Mouse (Mus musculus): ENCODE data around the gene Zfp961. TPM values are rescaled to one million over a fixed set of nuclear protein-coding genes. Genes with fewer than 3 reads are reported as not detected.

Gene Zfp961
- polyA plus RNA-seq, 1 experiment = 1.2 TPM

GRCm38 (mm10) chr8:71954666-71955065 lies 3.8 kb downstream of the Zfp961 start:
- TF ChIP-seq GATA1 (IDR thresholded peaks at IDR 0.05; ENCODE audit: low read length) = no peak

- no peak for TF ChIP-seq GATA1 (IDR thresholded peaks at IDR 0.05; ENCODE audit: low read length)
Observed at GRCm38 (mm10) chr8:71960483-71960882, 9.6 kb downstream of the Zfp961 start.

- TF ChIP-seq GATA1 (IDR thresholded peaks at IDR 0.05; ENCODE audit: low read length) = no peak
Observed at GRCm38 (mm10) chr8:71961796-71962195, 11.0 kb downstream of the Zfp961 start.

- no peak for TF ChIP-seq GATA1 (IDR thresholded peaks at IDR 0.05; ENCODE audit: low read length)
Observed at GRCm38 (mm10) chr8:71964051-71964450, 13.2 kb downstream of the Zfp961 start.

GRCm38 (mm10) chr8:71965166-71965565 lies 14.3 kb downstream of the Zfp961 start:
- TF ChIP-seq GATA1 (IDR thresholded peaks at IDR 0.05; ENCODE audit: low read length) = no peak

DNA sequence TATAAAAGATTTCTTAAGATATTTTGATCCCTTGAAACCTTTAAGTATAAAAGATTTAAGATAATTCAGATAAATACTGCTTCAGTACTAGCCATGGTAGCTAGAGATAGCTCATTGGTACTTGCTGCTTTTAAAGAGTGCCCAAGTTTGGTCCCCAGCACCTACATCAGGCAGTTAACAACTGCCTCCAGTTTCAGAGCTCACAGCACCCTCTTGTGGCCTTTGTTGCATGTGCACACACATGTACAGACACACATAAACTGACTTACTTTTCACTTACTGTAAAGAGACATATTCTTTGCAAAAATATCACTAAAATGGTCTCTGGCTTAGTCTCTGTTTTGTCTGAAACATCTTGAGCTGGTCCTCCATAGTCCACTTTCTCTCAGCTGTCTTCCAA lies 15.6 kb downstream of the Zfp961 start:
- no peak for TF ChIP-seq GATA1 (IDR thresholded peaks at IDR 0.05; ENCODE audit: low read length)

DNA sequence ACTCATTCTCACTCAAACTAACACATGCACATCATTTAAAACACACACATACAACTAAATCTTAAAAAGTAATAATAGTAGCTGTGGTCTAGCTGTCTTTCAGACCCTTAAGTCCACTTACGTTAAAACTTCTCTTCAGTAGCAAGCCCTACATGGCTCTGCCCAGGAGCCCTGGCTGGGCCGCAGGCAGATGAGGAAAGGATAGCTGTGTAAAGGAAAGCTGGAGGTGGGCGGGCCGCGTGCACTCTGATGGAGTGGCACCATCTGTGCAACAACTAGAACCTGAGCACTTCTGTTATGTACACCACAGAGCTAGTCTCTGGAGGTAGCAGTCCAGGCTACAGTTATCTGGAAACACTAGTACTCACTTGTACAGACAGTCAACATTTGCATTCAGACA lies 16.4 kb downstream of the Zfp961 start:
- TF ChIP-seq GATA1 (IDR thresholded peaks at IDR 0.05; ENCODE audit: low read length) = no peak

- no peak for TF ChIP-seq GATA1 (IDR thresholded peaks at IDR 0.05; ENCODE audit: low read length)
Observed at GRCm38 (mm10) chr8:71968100-71968499, 17.3 kb downstream of the Zfp961 start.

GRCm38 (mm10) chr8:71968636-71969035 lies 17.8 kb downstream of the Zfp961 start:
- TF ChIP-seq GATA1 (IDR thresholded peaks at IDR 0.05; ENCODE audit: low read length) = no peak

- TF ChIP-seq GATA1 (IDR thresholded peaks at IDR 0.05; ENCODE audit: low read length) = no peak
Observed at GRCm38 (mm10) chr8:71971945-71972344, 21.1 kb downstream of the Zfp961 start.

DNA sequence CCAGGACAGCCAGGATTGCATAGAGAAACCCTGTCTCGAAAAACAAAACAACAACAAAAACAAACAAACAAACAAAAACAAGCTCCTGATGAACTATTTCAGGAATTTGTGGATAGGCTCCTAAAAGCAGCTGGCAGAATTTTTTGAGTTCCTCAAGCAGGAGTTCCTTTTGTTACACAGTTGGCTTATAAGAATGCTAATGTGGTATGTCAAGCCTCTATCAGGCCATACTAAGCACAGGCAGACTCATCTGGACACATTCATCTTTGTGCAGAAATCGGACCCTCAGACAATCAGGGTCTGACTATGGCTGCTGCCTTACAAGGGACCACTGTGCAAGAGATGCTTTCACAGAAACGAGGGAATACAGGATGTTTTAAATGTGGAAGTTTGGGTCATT lies 23.4 kb downstream of the Zfp961 start:
- TF ChIP-seq GATA1 (IDR thresholded peaks at IDR 0.05; ENCODE audit: low read length) = no peak

GRCm38 (mm10) chr8:71981032-71981431 lies 30.2 kb downstream of the Zfp961 start:
- no peak for TF ChIP-seq GATA1 (IDR thresholded peaks at IDR 0.05; ENCODE audit: low read length)

DNA sequence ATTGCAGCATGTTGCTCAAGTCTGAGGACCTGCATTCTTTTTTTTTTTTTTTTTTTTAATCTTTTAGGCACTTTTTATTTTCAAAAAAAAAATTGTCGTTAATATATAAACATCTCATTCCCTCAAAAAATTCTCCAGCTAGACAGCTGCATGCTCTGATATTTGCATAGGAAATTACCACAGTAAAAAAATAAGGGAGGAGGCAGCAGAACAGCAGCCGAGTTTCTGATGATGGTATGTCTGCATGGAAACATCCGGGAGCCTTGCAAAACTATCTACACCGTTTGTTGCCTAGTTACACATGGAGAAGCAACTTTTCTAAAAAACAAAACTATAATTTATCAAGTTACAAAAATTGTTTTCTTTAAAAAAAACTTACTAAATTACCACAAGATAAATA lies 30.6 kb downstream of the Zfp961 start:
- no peak for TF ChIP-seq GATA1 (IDR thresholded peaks at IDR 0.05; ENCODE audit: low read length)

DNA sequence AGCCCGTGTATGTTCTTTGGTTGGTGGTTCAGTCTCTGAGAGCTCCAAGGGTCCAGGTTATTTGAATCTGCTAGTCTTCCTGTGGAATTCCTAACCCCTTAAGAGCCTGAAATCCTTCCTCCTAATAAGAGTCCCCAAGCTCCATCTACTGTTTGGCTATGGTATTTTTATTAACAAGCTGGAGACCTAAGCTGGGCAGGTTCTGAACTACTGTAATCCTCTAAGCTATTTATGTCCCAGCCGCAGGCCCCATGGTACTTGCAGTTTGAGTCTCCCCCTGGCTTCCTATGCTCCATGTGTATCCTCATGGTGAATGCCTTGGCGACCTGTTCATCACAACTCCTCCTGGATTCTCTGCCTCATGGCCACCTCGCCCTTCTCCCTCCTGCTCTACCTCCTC lies 33.8 kb downstream of the Zfp961 start:
- no peak for TF ChIP-seq GATA1 (IDR thresholded peaks at IDR 0.05; ENCODE audit: low read length)

- TF ChIP-seq GATA1 (IDR thresholded peaks at IDR 0.05; ENCODE audit: low read length) = no peak
Observed at GRCm38 (mm10) chr8:71988110-71988866, 37.5 kb downstream of the Zfp961 start.

DNA sequence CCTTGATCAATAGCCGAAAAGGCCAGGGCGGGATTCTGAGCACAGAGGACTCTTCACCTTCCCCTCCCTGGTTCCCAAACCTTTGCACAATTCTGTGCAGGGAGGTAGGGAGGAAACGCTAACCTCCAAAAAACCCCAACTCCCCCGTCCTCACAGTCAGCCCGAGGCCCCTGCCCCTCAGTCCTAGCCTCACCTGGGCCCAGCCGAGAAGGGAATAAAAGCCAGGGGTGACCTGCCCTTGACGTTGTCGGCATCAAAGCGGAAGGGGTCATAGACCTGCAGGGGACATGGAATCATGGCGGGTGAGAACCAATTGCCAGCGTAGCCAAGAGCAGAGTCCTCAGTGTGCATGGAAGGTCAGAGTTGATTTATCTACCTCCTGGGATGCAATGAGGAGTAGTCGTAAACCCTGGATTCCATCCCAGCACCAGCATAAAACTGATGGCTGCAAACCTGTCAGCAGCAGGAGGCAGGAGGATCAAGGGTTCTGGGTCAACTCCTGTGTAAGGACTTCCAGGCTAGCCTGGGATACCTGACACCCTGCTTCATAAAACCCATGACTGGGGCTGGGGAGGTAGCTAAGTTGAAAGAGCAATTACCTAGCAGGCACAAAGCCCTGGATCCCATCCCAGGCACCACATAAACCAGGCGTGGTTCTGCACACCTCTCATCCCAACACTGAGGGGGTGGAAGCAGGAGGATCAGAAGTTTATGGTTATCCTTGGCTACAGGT lies 38.2 kb downstream of the Zfp961 start:
- TF ChIP-seq GATA1 (IDR thresholded peaks at IDR 0.05; ENCODE audit: low read length) = no peak

- TF ChIP-seq GATA1 (IDR thresholded peaks at IDR 0.05; ENCODE audit: low read length) = no peak
Observed at GRCm38 (mm10) chr8:71999434-71999833, 48.6 kb downstream of the Zfp961 start.
